Mouse (Mus musculus) stomach, postnatal 0 days (tissue): ENCODE measurements around the gene Gm28308. TPM values are rescaled to one million over a fixed set of nuclear protein-coding genes. Genes with fewer than 3 reads are reported as not detected.

Experiments
- ATAC-seq: fragments of 200-750 bp; cut with Nextera tagmentation; 2 replicates; pipeline ENCODE4 v1.8.0; 2017; ENCODE audit not compliant: low FRiP score, low TSS enrichment
- DNase-seq: peaks from one replicate; pipeline ENCODE4 v3.0.0-alpha.2; 2016; ENCODE audit warnings: low spot score
- H3K27ac ChIP-seq: fragments of 300-500 bp; sonication (generic); replicated peaks from 2 replicates; pipeline ENCODE4 v1.5.1; 2014; ENCODE audit warnings: mild to moderate bottlenecking, control low read depth
- H3K27me3 ChIP-seq: fragments of 300-500 bp; sonication (generic); 2 replicates; pipeline ENCODE4 v1.6.1; 2014; ENCODE audit warnings: low read length; ENCODE audit not compliant: control insufficient read depth, insufficient read depth
- H3K36me3 ChIP-seq: fragments of 300-500 bp; sonication (generic); 2 replicates; pipeline ENCODE4 v1.6.1; 2014; ENCODE audit warnings: low read length, mixed read lengths; ENCODE audit not compliant: control insufficient read depth, insufficient read depth
- H3K4me1 ChIP-seq: fragments of 300-500 bp; sonication (generic); replicated peaks from 2 replicates; pipeline ENCODE4 v1.6.1; 2014; ENCODE audit warnings: antibody characterized with exemption; ENCODE audit not compliant: control insufficient read depth, insufficient read depth
- H3K4me2 ChIP-seq: fragments of 300-500 bp; sonication (generic); replicated peaks from 2 replicates; pipeline ENCODE4 v1.6.1; 2014; ENCODE audit warnings: low read depth, mild to moderate bottlenecking, control low read depth, moderate library complexity
- H3K4me3 ChIP-seq: fragments of 300-500 bp; sonication (generic); 2 replicates; pipeline ENCODE4 v1.5.1; 2014; ENCODE audit warnings: low read depth, low read length, control low read depth
- H3K9ac ChIP-seq: fragments of 300-500 bp; sonication (generic); 2 replicates; pipeline ENCODE4 v1.6.1; 2014; ENCODE audit warnings: mild to moderate bottlenecking, low read length, control low read depth, mixed read lengths
- H3K9me3 ChIP-seq: fragments of 300-500 bp; sonication (generic); 2 replicates; pipeline ENCODE4 v1.6.1; 2016; ENCODE audit warnings: low read length; ENCODE audit not compliant: control insufficient read depth
- CTCF ChIP-seq: IDR thresholded peaks from 2 replicates; pipeline ENCODE4 v1.5.1; 2016; ENCODE audit warnings: antibody characterized with exemption, low read depth, mild to moderate bottlenecking, moderate library complexity
- EP300 ChIP-seq: optimal IDR thresholded peaks from 2 replicates; pipeline ENCODE3; 2016; ENCODE audit warnings: antibody characterized with exemption
- WGBS: fragments of 180-500 bp; shearing (Covaris S2); extraction: QIAGEN DNeasy Blood & Tissue Kit; methylation state at CpG from one replicate; pipeline ENCODE4 v1.1.7; 2014; 5-methylcytosine and 5-hydroxymethylcytosine counted together
- polyA plus RNA-seq: library from polyadenylated mRNA; unstranded; fragments of >200 nt; fragmentation: Nextera tagmentation; extraction: Ambion mirVana; gene quantifications from 2 replicates; pipeline ENCODE4 v1.2.1, GENCODE M21; 2015

Gm28308 gene
- polyA plus RNA-seq, 1 experiment from 2014 or later, result not detected

- peak overlapping the region; percentile 58 for H3K4me3 ChIP-seq
- DNase-seq (no peak), ATAC-seq (no peak)
- peak overlapping the region; percentile 88 for H3K4me2 ChIP-seq
- 46% methylated on average over 32 of the region's 32 CpGs for WGBS
- H3K27me3 ChIP-seq, result peaks cover 32% of the 10 kb centered on the region; the same call in 1 of the 2 replicates
- TF ChIP-seq EP300 (no peak), CTCF (no peak)
- peak overlapping the region; percentile 36; the same call in 1 of the 2 replicates for H3K27ac ChIP-seq
- no peak overlapping the region for H3K9ac ChIP-seq
- H3K9me3 ChIP-seq, result no peaks in the 10 kb centered on the region
- no peaks in the 10 kb centered on the region for H3K4me1 ChIP-seq
- no peaks in the 10 kb centered on the region for H3K36me3 ChIP-seq
These were observed 7.1 kb upstream of the Gm28308 start for GRCm38 (mm10) chr6:52220003-52220864.

GRCm38 (mm10) chr6:52219234-52219942 is 6.2 kb upstream of the Gm28308 start:
- WGBS, result 51% methylated on average over 9 of the region's 9 CpGs
- peaks cover 37% of the 10 kb centered on the region; the same call in 1 of the 2 replicates for H3K27me3 ChIP-seq
- H3K4me2 ChIP-seq, result no peak overlapping the region
- no peak for TF ChIP-seq EP300
- no peak for TF ChIP-seq CTCF
- no peak overlapping the region for H3K9ac ChIP-seq
- H3K9me3 ChIP-seq, result no peaks in the 10 kb centered on the region
- 0 out of 2 replicates have a peak overlapping the region, but pooled peaks have one; percentile 58 for H3K4me3 ChIP-seq
- no peak for ATAC-seq
- no peak for DNase-seq
- no peaks in the 10 kb centered on the region for H3K4me1 ChIP-seq
- H3K27ac ChIP-seq, result no peak overlapping the region
- no peaks in the 10 kb centered on the region for H3K36me3 ChIP-seq

GRCm38 (mm10) chr6:52218643-52219215 is 5.6 kb upstream of the Gm28308 start:
- H3K9me3 ChIP-seq, result no peaks in the 10 kb centered on the region
- peaks cover 40% of the 10 kb centered on the region; the same call in 1 of the 2 replicates for H3K27me3 ChIP-seq
- TF ChIP-seq EP300 (no peak), CTCF (no peak)
- H3K4me2 ChIP-seq, result peak overlapping the region; percentile 36; the same call in 1 of the 2 replicates
- ATAC-seq (no peak), DNase-seq (no peak)
- WGBS, result 24% methylated on average over 14 of the region's 14 CpGs
- no peak overlapping the region for H3K9ac ChIP-seq
- H3K4me1 ChIP-seq, result no peaks in the 10 kb centered on the region
- no peak overlapping the region for H3K4me3 ChIP-seq
- no peak overlapping the region for H3K27ac ChIP-seq
- no peaks in the 10 kb centered on the region for H3K36me3 ChIP-seq

- DNase-seq (no peak), ATAC-seq (no peak)
- H3K4me1 ChIP-seq, result no peaks in the 10 kb centered on the region
- peak overlapping the region; percentile 60; the same call in 1 of the 2 replicates for H3K9ac ChIP-seq
- 14% methylated on average over 23 of the region's 23 CpGs for WGBS
- no peaks in the 10 kb centered on the region for H3K36me3 ChIP-seq
- H3K4me2 ChIP-seq, result peak overlapping the region; percentile 53
- no peak for TF ChIP-seq EP300
- TF ChIP-seq CTCF, result no peak
- peaks cover 37% of the 10 kb centered on the region; the same call in 1 of the 2 replicates for H3K27me3 ChIP-seq
- H3K4me3 ChIP-seq, result peak overlapping the region; percentile 43
- peak overlapping the region; percentile 58; the same call in 1 of the 2 replicates for H3K27ac ChIP-seq
- no peaks in the 10 kb centered on the region for H3K9me3 ChIP-seq
These were observed 4.9 kb upstream of the Gm28308 start for GRCm38 (mm10) chr6:52217895-52218642.

- Histone ChIP-seq H3K4me3 (peak overlapping the region; percentile 43), H3K36me3 (no peaks in the 10 kb centered on the region), H3K9me3 (no peaks in the 10 kb centered on the region), H3K4me1 (no peaks in the 10 kb centered on the region), H3K27me3 (peaks cover 37% of the 10 kb centered on the region; the same call in 1 of the 2 replicates), H3K9ac (peak overlapping the region; percentile 60; the same call in 1 of the 2 replicates), H3K4me2 (peak overlapping the region; percentile 53), H3K27ac (peak overlapping the region; percentile 58; the same call in 1 of the 2 replicates)
- ATAC-seq (peak; percentile 58; the same call in 1 of the 2 replicates), DNase-seq (no peak)
- 0% methylated on average over 25 of the region's 25 CpGs for WGBS
- TF ChIP-seq CTCF, result no peak
- TF ChIP-seq EP300, result no peak
These were observed 4.3 kb upstream of the Gm28308 start for GRCm38 (mm10) chr6:52217459-52217768.
